Mouse (Mus musculus) A20 (cell line): ENCODE data around the gene Ddost.
A peak's percentile ranks its signal among the peaks of the same experiment; 100 is the strongest.

Experiments
- DNase-seq: peaks from one replicate; pipeline ENCODE4 v3.0.0-alpha.2; 2011; ENCODE audit warnings: low read depth, low spot score

The Ddost gene

DNA sequence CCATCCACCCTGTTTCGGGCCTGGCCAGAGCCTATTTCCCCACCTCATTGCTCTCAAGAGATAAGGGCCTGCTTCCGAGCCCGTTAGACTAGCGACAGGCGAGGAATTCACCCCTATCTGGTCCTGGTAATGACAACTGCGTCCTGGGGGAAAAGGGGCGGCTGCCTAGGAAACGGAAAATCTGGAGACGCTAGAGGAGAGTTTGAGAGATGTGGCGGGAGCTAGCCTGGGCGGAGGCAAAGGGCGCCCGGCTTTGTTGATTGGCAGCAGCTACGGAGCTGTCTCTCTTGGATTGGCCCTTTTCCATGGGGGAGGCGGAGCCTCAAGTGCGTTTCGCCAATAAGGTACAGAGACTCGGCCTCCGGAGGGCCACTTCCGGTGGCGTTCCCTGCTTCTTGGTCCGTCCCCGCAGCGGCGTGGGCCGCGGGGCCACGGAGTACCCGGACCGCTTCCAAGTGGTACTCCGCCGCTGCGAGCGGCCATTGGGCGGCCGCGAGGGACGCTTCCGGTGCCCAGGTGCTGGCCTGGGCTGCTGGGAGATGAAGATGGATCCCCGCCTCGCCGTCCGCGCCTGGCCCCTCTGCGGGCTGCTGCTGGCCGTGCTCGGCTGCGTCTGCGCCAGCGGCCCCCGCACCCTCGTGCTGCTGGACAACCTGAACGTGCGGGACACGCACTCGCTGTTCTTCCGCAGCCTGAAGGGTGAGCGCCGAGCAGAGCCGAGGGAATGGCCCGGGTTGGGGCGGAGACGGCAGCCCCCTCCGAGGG is at the start of gene Ddost:
TSS of gene Ddost (plus strand) at position 391 of the 765 bp plus-strand sequence.
- DNase-seq, result peak; percentile 98

DNA sequence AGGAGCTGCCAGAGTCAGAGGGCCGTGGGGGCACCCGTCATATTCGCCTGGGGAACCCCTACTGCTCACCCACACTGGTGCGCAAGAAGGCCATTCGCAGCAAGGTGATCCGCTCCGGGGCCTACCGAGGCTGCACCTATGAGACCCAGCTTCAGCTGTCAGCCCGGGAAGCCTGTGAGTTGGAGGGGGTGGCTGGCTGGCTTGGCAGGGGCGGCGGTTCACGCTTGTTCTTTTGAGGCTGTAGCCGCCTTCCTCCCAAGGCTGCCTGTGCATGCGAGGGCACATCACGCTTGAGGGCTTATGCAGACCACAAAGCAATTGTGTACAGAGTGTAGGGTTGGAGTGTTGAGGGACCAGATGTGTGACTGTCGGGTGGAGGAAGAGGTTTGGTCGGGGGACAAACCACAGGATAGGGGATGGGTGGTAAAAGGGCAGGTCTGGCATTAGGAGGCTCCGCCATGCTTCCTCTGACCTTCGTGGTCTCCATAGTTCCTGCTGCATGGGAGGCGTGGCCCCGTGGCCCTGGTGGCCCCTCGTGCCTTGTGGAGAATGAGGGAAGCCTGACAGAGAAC is 47.3 kb upstream of the Ddost start:
- DNase-seq, result no peak

DNA sequence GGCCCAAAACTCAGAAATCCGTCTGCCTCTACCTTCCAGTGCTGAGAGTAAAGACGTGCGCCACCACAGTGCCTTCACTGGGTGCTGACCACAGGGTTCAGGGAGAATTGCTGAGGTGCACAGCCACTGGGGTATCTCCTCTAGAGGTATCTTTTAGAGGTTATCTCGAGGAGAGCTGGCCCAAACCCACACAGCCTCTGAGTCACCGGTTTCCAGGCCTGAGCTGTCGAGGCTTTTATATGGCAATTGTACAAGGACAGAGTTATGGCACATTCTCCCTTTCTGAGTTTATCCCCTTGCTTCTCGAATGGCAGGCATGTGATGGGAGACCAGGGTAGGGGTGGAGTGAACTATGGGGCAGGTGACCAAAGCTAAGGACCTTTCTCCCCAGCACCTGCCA is 45.9 kb upstream of the Ddost start:
- no peak for DNase-seq

DNA sequence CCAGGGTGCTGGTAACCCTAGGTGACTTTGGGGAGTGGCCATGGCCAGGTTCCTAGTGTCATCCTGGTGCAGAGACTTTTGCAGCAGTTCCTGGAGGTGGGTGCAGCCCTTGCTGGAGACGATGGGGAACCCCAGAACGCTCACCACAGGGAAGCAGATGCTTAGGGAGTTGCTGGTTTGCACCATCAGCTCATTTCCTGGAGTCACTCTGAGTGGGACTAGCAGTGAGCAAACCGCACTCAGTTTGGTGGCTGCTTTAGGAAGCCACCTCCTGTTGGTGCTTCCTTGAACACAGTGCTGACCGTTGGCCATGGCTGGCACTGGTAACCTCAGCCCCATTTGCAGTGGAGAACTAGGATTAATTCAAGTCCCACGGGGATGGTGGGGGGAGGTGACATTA is 45.0 kb upstream of the Ddost start:
- no peak for DNase-seq

DNA sequence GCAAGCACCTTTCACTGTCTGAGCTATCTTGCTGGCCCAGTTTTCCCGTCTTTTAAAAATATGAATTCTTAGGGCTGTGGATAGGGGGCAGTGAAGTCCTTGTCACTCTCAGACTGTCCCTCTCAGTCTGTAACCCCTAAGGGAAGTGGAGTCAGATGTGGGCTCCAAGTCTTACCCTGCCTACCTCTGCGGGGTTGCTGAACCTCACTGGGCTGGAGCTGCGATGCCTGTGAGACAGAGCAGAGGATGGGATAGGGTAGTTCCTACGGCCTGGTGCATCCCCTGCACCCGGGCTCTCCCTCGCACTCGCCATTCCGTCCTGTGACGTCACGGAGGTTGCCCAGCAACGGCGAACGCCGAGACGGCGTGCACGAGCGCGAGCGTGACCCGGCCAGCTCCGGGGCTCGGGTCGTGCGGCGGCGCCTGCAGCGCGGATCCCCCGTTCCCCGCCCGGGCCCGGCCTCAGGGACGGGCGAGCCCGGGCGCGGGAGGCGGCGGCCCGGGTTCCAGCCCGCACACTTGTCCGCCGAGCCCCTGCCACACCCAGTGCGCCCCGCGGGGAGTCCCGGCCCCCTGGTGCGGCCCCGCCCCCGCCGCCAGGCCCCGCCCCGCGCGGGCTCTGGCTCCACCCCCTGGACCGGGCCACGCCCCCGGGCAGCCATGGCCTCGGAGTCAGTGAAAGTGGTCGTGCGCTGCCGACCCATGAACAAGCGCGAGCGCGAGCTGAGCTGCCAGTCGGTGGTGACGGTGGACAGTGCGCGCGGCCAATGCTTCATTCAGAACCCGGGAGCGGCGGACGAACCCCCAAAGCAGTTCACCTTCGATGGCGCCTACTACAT is 42.5 kb upstream of the Ddost start:
- peak; percentile 93 for DNase-seq

DNA sequence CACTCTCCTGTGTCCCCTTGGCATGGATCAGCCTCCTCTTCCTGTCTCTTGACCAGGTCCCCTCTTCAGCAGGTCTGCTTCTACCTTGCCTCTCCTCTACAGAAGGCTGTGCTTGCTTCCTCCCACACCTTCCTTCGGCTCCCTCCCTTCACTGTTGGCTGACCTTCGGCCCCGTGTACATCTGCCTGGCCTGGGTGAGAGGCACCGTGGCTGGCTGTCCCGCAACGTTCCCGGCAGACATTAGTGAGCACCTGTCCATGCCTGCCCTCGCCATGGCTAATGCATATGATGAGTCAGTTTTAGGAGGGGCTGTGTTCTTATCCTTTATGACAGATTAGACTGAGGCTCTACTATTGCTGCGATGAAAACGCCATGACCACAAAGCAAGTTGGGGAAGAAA is 36.7 kb upstream of the Ddost start:
- no peak for DNase-seq

DNA sequence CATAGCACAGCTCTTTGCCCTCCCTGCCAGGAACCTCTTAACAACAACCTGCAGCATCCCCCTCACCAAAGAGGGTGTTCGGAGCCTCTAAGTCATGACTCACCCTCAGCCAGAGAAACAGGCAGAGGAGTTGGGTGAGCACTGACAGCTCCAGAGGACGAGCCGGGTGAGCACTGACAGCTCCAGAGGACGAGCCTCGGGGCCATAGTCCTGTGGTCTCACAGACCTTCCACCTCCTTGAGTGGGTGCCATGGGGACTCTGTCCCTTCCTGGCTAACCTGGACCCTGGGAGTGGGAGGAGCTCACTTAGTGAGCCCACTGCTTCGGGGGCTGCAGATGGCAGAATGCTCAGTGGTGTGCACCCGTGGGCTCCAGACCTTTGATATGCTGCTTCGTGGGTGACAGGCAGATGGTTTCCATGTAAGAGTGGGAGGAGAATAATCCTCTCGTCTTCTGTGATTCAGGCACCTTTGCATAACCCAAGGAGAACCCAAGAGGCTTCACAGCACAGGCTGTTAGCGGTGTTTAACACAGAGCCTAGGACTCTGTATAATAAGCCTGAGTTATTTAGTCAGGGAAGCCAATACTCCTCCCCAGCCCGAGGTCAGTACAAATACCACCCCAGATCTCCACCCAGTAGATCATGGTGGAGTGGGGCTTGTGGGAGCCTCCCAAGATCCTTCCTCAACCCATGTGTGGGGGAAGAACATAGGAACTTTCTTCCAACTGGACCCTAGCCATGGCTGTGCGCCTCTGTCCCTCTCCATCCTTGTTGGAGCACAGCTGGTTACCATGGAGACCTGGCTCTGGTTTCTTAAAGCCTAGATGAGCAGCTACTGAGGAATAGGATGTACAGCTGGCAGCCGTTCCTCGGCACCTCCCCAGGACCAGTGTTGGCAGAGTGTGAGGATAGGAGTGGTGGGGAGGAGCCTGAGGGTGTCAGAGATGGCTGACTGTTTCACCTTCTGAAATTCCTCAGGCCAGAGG is 32.2 kb upstream of the Ddost start:
- no peak for DNase-seq

DNA sequence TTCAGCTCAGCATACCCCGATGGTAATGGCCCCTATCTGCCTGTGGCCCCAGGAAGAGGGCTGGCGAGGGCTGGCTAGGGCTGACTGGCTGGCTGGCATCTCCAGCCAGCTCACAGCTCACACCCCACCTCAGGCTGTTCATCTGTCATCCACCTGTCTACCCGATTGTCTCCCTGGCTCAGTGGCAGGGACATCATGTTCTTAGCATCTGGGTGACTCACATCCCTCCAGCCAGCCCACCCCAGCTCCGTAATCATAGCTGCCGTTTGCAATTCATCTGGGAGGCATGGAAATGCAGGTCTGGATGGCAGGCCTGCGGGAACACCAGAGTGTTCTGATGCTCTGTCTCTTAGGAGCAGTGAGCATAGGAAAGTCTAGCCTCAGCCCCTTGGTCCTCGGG is 26.2 kb upstream of the Ddost start:
- no peak for DNase-seq

DNA sequence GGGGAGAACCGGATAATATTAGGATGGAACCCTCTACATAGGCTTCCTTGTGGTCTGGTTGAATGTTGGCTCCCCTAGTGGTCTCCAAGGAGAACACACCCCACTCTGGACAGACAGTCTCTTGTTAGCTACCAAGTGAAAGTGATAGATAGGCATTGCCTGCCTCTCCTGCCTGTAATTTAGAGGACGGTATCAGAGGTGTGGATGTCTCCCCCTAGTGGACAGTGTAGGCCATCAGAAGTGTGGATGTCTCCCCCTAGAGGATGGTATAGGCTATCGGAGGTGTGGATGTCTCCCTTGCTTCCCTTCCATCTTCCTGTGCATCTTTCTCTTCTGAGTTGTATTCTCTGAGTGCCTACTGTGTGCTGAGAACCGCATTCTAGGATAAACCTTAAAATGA is 21.7 kb upstream of the Ddost start:
- DNase-seq, result peak; percentile 90

DNA sequence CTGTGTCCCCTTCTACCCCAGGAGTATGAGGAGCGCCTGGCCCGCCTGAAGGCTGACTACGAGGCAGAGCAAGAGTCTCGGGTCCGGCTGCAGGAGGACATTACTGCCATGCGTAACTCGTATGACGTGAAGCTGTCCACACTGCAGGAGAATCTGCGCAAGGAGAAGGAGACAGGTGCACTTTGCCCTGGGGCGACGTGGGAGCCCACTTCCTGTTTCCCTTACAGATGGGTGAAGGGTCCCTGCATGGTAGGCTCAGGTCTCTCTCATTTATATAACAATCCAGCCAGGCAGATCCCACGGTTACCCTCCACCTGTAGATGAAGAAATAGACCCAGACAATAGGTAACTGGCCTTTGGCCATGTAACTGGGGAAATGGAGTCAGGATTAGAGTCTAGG is 18.1 kb upstream of the Ddost start:
- no peak for DNase-seq

DNA sequence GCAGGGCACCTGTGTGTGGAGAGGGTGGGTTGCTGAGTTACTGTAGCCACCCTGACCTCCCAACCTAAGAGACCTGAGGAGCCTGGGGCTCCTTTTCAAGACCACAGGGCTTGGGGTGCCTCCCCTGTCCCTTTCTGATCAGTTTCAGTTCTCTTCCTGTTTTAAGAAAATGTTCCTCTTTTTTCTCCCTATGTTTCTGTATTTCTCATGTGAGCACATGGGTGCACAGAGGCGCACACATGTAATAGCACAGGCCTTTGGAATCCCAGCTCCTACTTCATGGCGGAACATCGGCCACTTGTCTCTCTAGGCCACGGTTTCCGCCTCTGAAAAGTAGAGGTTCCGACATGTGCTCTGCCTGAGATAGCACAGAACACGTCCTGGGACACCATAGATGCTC is 15.8 kb upstream of the Ddost start:
- DNase-seq, result peak; percentile 67

DNA sequence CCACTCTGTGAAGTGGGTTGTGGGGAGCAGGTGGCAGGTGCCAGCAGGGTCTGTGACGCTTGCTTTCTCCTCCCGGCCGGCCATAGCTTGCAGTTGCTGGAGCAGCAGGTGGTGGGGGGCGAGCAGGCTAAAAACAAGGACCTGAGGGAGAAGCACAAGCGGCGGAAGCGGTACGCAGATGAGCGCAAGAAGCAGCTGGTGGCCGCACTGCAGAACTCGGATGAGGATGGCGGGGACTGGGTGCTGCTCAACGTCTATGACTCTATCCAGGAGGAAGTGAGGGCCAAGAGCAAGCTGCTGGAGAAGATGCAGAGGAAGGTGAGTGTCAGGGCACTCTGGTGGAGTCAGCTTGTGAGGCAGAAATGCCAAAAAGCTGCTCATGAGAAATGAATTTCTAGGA is 12.5 kb upstream of the Ddost start:
- no peak for DNase-seq

DNA sequence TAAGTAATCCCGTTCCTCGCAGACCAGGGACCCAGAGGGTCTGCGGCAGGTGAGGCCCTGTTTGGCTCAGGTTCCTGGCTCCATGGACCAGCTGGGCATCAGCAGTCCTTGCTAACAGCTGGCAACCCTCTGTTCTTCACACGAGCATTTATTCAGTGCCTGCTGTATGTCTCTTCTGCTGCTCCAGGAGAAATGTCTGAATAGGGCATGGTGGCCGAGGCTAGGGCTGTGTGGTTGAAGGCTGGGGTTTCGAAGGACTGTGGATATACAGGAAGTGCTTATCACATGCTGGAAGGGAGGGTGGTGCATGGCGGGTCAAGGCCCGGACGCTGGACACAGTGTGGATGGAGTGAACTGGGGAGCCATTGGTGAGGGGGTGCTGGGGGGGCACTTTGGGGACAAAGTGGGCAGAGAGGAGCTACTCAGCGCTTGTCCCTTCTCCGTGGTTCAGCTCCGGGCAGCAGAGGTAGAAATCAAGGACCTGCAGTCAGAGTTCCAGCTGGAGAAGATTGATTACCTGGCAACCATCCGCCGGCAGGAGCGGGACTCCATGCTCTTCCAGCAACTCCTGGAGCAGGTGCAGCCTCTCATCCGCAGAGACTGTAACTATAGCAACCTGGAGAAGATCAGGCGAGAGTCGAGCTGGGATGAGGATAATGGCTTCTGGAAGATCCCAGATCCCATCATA is 11.1 kb upstream of the Ddost start:
- no peak for DNase-seq

DNA sequence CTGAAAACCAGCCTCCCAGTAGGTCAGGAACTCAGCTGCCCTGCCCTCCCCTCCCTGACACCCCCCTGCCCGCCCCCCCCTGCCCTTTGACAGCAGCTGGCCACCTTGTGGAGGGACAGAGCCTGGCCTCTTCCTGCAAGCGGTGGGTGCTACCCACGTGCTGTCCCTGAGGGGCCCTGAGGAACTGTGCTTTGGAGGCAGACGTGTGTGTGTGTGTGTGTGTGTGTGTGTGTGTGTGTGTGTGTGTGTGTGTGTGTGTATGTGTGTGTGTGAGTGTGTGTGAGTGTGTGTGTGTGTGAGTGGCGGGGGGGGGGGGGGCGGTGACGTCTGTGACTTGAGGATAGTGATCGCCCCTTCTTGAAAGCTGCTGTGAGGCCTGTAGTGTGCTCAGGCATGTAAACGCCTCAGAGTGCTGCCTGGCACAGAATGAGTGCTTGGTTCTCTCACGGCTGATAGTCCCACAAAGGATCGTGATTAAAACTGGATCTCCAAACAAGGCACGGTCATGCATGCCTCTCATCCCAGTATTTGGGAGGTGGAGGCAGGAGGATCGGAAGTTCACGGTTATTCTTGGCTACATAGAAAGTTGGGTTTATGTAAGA is 10.5 kb upstream of the Ddost start:
- DNase-seq, result no peak

DNA sequence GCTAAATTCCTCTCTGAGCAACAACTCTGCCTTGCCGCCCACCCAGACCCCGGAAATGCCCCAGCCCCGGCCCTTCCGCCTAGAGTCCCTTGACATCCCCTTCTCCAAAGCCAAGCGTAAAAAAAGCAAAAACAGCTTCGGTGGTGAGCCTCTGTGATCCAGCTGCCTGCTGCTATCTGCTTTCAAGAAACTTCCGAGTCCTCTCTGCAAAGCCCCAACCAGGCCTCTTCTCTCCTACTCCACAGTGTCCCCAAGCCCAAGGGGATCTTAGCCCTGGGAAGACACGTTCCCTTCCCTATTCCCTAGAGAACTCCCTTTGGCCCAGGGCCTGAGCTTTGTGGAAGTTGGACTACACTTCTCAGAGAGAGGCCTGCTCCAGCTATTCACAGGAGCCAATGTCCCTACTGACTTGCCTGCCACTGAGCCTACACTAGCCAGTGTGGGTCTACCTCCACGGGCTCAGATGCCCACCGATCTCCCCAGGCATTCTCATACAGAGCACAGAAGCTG is 3.2 kb upstream of the Ddost start:
- no peak for DNase-seq

DNA sequence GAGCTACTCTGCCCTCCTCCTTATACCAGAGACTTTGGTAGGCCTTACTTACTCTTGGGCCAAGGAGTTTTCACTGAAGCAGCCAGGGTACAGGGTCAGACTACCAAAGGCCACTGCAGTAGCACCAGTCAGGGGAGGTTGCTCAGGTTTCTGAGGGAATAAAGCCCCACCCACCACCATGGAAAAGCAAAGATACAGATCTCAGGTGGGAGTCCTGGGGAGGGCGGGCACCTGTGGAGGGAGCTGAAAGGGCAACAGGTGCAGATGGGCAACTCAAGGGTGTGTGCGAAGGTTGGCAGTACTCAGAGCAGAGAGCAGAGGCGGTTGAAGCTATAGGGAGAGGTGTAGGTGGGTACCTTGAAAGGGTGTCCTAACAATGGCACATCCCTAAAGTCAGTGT is 1.5 kb upstream of the Ddost start:
- no peak for DNase-seq

DNA sequence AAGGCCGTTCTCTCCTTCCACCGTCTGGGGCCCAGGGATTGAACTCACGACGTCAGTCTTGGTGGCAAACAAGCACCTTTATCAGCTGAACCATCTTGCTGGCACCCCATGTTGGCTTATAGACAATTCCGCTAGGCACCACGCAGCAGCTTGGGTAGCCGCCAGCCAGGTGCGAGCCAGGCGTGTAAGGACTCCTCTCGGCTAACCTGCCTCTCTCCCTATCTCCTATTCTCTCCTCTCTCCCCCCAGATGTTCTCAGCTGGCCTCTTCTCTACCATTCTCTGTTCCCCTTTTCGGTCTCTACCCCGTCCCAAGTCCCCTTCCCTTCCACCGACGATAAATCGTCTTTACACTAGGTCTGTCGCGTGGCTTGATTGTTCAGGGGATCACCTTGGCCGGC is 788 bp upstream of the Ddost start:
- peak; percentile 32 for DNase-seq

DNA sequence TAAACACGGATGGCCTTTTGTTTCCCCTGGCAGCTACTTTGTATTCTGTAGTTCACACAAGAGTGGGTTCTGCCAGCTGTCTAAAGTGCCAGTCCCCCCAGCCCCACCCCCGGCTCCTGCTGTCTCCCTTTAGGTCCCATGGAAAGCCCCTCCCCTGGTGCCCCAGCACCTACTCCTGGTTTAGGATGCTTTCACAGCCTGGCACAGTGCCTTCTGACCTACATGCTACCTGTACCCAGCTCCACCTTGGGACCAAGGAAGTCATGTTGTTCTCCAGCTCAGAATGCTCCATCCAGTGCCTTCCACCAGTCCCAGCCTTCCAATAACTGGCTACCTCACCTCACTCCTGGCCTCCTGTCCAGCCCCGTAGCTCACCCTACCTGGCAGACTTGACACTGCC is 2.5 kb downstream of the Ddost start:
- DNase-seq, result no peak

DNA sequence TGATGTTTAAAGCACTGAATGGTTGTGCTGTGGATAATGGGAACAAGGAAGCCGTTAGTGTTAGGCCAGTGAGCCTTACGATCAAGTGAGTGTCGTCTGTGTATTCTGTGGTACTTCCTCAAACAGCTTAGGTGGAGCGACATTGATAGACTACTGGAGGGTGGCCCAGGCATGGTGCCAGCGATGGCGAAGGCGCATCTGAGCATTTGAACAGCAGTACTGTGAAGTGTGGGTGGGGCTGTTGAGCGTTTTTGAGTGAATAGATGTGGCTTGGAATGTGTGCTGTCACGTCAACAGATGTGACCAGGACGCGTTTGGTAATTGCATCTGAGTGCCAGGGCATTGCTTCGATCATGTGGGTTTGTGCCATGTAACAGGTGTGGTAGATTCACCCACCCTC is 3.2 kb downstream of the Ddost start:
- DNase-seq, result no peak

DNA sequence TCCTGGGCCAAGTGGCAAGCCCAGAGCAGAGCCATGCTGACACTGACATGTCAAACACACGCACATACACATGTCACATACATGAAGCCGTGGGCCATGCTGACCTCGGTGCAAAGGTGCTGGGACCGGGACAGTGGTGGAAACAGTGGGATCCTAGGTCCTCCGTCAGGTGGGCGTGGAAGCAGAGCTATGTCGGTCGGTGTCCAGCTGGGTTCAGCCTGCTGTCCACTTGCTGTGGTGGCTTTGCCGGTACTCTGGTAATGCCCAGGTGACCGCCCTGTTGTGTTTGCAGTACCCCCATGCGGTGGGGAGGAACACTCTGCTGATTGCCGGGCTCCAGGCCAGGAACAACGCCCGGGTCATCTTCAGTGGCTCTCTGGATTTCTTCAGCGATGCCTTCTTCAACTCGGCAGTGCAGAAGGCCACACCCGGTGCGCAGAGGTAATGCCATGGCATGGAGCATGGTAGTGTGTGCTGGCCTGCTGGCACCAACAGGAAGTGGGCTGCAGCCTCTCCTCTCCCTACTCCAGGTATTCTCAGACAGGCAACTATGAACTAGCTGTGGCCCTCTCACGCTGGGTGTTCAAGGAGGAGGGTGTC is 5.9 kb downstream of the Ddost start:
- no peak for DNase-seq
